Mouse (Mus musculus) cerebellum, postnatal 10 days (tissue): ENCODE measurements at regions not wholly inside any gene's neighbourhood (a gene's known extent, or its start where the extent isn't known, plus 50 kb on each side); places are given as distances from the start of the nearest gene placed in this dataset.

Experiments
- DNase-seq, 2 experiments: peaks; one replicate each; pipeline ENCODE4 v3.0.0; 2021; ENCODE audit warnings: mixed read lengths in 2 of 2

- peak; percentile 85 to 86 for DNase-seq
These were observed 207.1 kb upstream of the Plpp4 start for GRCm38 (mm10) chr7:129049726-129050125.

- peak; percentile 86 to 91 for DNase-seq
These were observed 206.2 kb upstream of the Plpp4 start for GRCm38 (mm10) chr7:129050675-129051074.

- DNase-seq = no peak
These were observed 189.9 kb upstream of the Plpp4 start for GRCm38 (mm10) chr7:129066891-129067290.

GRCm38 (mm10) chr7:129068137-129068536, 188.7 kb upstream of the Plpp4 start:
- no peak for DNase-seq

- DNase-seq = peak; percentile 58 to 68
These were observed 177.0 kb upstream of the Plpp4 start for GRCm38 (mm10) chr7:129079786-129080185.

- DNase-seq = no peak
These were observed 165.4 kb upstream of the Plpp4 start for GRCm38 (mm10) chr7:129091441-129091840.

GRCm38 (mm10) chr7:129096374-129097069, 160.3 kb upstream of the Plpp4 start:
- DNase-seq = no peak

- peak; percentile 75 to 84 for DNase-seq
These were observed 154.4 kb upstream of the Plpp4 start for GRCm38 (mm10) chr7:129102437-129102836.

- no peak for DNase-seq
These were observed 122.7 kb upstream of the Plpp4 start for GRCm38 (mm10) chr7:129134176-129134575.

GRCm38 (mm10) chr7:129134661-129135215, 122.1 kb upstream of the Plpp4 start:
- no peak for DNase-seq

GRCm38 (mm10) chr7:129137303-129137990, 119.4 kb upstream of the Plpp4 start:
- DNase-seq = no peak

- DNase-seq = no peak
These were observed 114.8 kb upstream of the Plpp4 start for GRCm38 (mm10) chr7:129141942-129142598.

- DNase-seq = no peak
These were observed 114.3 kb upstream of the Plpp4 start for GRCm38 (mm10) chr7:129142599-129142949.

- DNase-seq = no peak
These were observed 101.3 kb upstream of the Plpp4 start for GRCm38 (mm10) chr7:129155577-129155976.

GRCm38 (mm10) chr7:129169971-129170370, 86.9 kb upstream of the Plpp4 start:
- DNase-seq = no peak

- no peak for DNase-seq
These were observed 65.9 kb upstream of the Plpp4 start for GRCm38 (mm10) chr7:129190933-129191332.

GRCm38 (mm10) chr7:129207029-129207428, 49.8 kb upstream of the Plpp4 start:
- DNase-seq = no peak
